8 mouse cellular contexts compared by ENCODE assay signal in genomic region chr15:103305792-103306645, GRCm38 (mm10). TPM values are rescaled to one million over a fixed set of nuclear protein-coding genes. Genes with fewer than 3 reads are reported as not detected.
DNase-seq lines count a peak whose midpoint lies in the region; ATAC-seq and TF ChIP-seq lines count a peak whose summit lies in the region.

No protein-coding gene starts in this region.

- peak overlapping the region; percentile 55 for H3K4me3 ChIP-seq in lung, postnatal 0 days (ENCODE audit: low read depth, low read length)
- peak overlapping the region; percentile 36 for H3K4me3 ChIP-seq in embryonic fibroblast, embryonic 13.5 days (ENCODE audit: insufficient read depth, low read length)
- peak overlapping the region; percentile 42 for H3K4me3 ChIP-seq in midbrain, postnatal 0 days (ENCODE audit: low read depth, low read length)

- no peak for DNase-seq in lung, postnatal 0 days (ENCODE audit: low spot score)
- DNase-seq in lung, postnatal 4 days, result no peak
- DNase-seq in kidney, adult 9 months, result peak; percentile 90
- DNase-seq in midbrain, postnatal 0 days (ENCODE audit: low spot score), result no peak
- DNase-seq in right cerebral cortex, adult 2 months (ENCODE audit: low spot score in 2 of 2), result no peak
- no peak for DNase-seq in ovary, adult 18-20 months (ENCODE audit: low spot score)
- DNase-seq in layer of hippocampus, postnatal 14 days (ENCODE audit: low spot score in 2 of 2), result no peak

- no peak for TF ChIP-seq EP300 in lung, postnatal 0 days (IDR thresholded peaks at IDR 0.05)

- peak overlapping the region; percentile 91 for H3K27ac ChIP-seq in lung, postnatal 0 days (ENCODE audit: low read length)
- H3K27ac ChIP-seq in embryonic fibroblast, embryonic 13.5 days (ENCODE audit: insufficient read depth, low read length), result peak overlapping the region; percentile 97
- peak overlapping the region; percentile 93 for H3K27ac ChIP-seq in midbrain, postnatal 0 days (ENCODE audit: low read depth, low read length)

- TF ChIP-seq CTCF in lung, postnatal 0 days (IDR thresholded peaks at IDR 0.05), result no peak
- no peak for TF ChIP-seq CTCF in embryonic fibroblast, embryonic 13.5 days (IDR thresholded peaks at IDR 0.05; ENCODE audit: borderline replicate concordance, insufficient read depth, low read length)
- TF ChIP-seq CTCF in midbrain, postnatal 0 days (IDR thresholded peaks at IDR 0.05), result no peak

- H3K4me1 ChIP-seq in lung, postnatal 0 days (ENCODE audit: insufficient read depth, low read depth, low read length), result peaks cover 15% of the 10 kb centered on the region; the same call in 1 of the 2 replicates
- H3K4me1 ChIP-seq in embryonic fibroblast, embryonic 13.5 days (ENCODE audit: control insufficient read depth, insufficient read depth, low read length), result peaks cover 29% of the 10 kb centered on the region
- H3K4me1 ChIP-seq in midbrain, postnatal 0 days (ENCODE audit: insufficient read depth, low read length), result peaks cover 35% of the 10 kb centered on the region

- H3K9ac ChIP-seq in lung, postnatal 0 days (replicated peaks; ENCODE audit: low read depth), result peak overlapping the region; percentile 57
- H3K9ac ChIP-seq in midbrain, postnatal 0 days (replicated peaks; ENCODE audit: low read length, poor library complexity, severe bottlenecking), result peak overlapping the region; percentile 60

- no peaks in the 10 kb centered on the region for H3K27me3 ChIP-seq in lung, postnatal 0 days (replicated peaks; ENCODE audit: insufficient read depth, low read length)
- H3K27me3 ChIP-seq in midbrain, postnatal 0 days (ENCODE audit: insufficient read depth, low read length), result no peaks in the 10 kb centered on the region

- TF ChIP-seq POLR2A in embryonic fibroblast, embryonic 13.5 days (IDR thresholded peaks at IDR 0.05; ENCODE audit: low read depth, low read length), result no peak

- 32% methylated on average over 8 of the region's 8 CpGs for WGBS in lung, postnatal 0 days
- 28% methylated on average over 8 of the region's 8 CpGs for WGBS in midbrain, postnatal 0 days

- H3K36me3 ChIP-seq in lung, postnatal 0 days (ENCODE audit: insufficient read depth, low read length), result no peaks in the 10 kb centered on the region
- H3K36me3 ChIP-seq in midbrain, postnatal 0 days (ENCODE audit: insufficient read depth, low read length), result no peaks in the 10 kb centered on the region

- H3K4me2 ChIP-seq in lung, postnatal 0 days (replicated peaks; ENCODE audit: low read depth, low read length), result peak overlapping the region; percentile 85
- peak overlapping the region; percentile 64 for H3K4me2 ChIP-seq in midbrain, postnatal 0 days (ENCODE audit: low read depth, low read length, poor library complexity, severe bottlenecking)

- ATAC-seq in lung, postnatal 0 days, result no peak
- peak; percentile 5; the same call in 1 of the 2 replicates for ATAC-seq in midbrain, postnatal 0 days (ENCODE audit: low FRiP score)

- no peaks in the 10 kb centered on the region for H3K9me3 ChIP-seq in lung, postnatal 0 days (ENCODE audit: low read length)
- no peaks in the 10 kb centered on the region for H3K9me3 ChIP-seq in midbrain, postnatal 0 days (ENCODE audit: low read length)

RNA-seq across cellular contexts. Expression of gene Gpr84, which starts 4.4 kb away (rescaled TPM):
- polyA plus RNA-seq in lung, postnatal 0 days (2015; fragmentation: Nextera tagmentation; extraction: Ambion mirVana), result 0.67 and 2.2 TPM in 2 replicates
- 0.40 TPM in 1 of 2 replicates, not detected in the other for polyA plus RNA-seq in embryonic fibroblast, embryonic 13.5 days (2011; ENCODE audit: insufficient read length, low read depth, missing spikeins)
- 0.27 TPM in 1 of 2 replicates, not detected in the other for total RNA-seq in midbrain, postnatal 0 days (2014; rRNA removed)
- 0.29 and 0.37 TPM in 2 replicates for polyA plus RNA-seq in midbrain, postnatal 0 days (2015; fragmentation: Nextera tagmentation; extraction: Ambion mirVana)
- under 1 TPM; 0.74 to 0.81 TPM for total RNA-seq in layer of hippocampus, postnatal 14 days (2021)

RNA-seq across cellular contexts. Expression of gene Copz1, which starts 33.5 kb away (rescaled TPM):
- polyA plus RNA-seq in lung, postnatal 0 days (2015; fragmentation: Nextera tagmentation; extraction: Ambion mirVana), result 162 and 163 TPM in 2 replicates
- polyA plus RNA-seq in embryonic fibroblast, embryonic 13.5 days (2011; ENCODE audit: insufficient read length, low read depth, missing spikeins), result 141 and 143 TPM in 2 replicates
- total RNA-seq in midbrain, postnatal 0 days (2014; rRNA removed), result 127 and 151 TPM in 2 replicates
- 178 and 184 TPM in 2 replicates for polyA plus RNA-seq in midbrain, postnatal 0 days (2015; fragmentation: Nextera tagmentation; extraction: Ambion mirVana)
- total RNA-seq in layer of hippocampus, postnatal 14 days (2021), result 100 to 1,000 TPM; 102 to 105 TPM

RNA-seq across cellular contexts. Expression of gene Zfp385a, which starts 33.9 kb away (rescaled TPM):
- polyA plus RNA-seq in lung, postnatal 0 days (2015; fragmentation: Nextera tagmentation; extraction: Ambion mirVana), result 5.0 and 6.5 TPM in 2 replicates
- 25.0 and 27.6 TPM in 2 replicates for polyA plus RNA-seq in embryonic fibroblast, embryonic 13.5 days (2011; ENCODE audit: insufficient read length, low read depth, missing spikeins)
- total RNA-seq in midbrain, postnatal 0 days (2014; rRNA removed), result 22.0 and 26.5 TPM in 2 replicates
- polyA plus RNA-seq in midbrain, postnatal 0 days (2015; fragmentation: Nextera tagmentation; extraction: Ambion mirVana), result 26.9 and 28.8 TPM in 2 replicates
- 10 to 100 TPM; 43.2 to 44.4 TPM for total RNA-seq in layer of hippocampus, postnatal 14 days (2021)

RNA-seq across cellular contexts. Expression of gene Nfe2, which starts 47.8 kb away (rescaled TPM):
- polyA plus RNA-seq in lung, postnatal 0 days (2015; fragmentation: Nextera tagmentation; extraction: Ambion mirVana), result 10.5 and 11.2 TPM in 2 replicates
- not detected in 2 replicates for polyA plus RNA-seq in embryonic fibroblast, embryonic 13.5 days (2011; ENCODE audit: insufficient read length, low read depth, missing spikeins)
- total RNA-seq in midbrain, postnatal 0 days (2014; rRNA removed), result 0.99 and 3.2 TPM in 2 replicates
- 0.26 and 0.32 TPM in 2 replicates for polyA plus RNA-seq in midbrain, postnatal 0 days (2015; fragmentation: Nextera tagmentation; extraction: Ambion mirVana)
- not detected for total RNA-seq in layer of hippocampus, postnatal 14 days (2021)
